Mouse (Mus musculus) ES-Bruce4 (cell line): ENCODE results near the gene Hdc.
"Not testable (repeated sequence)": the region's sequence is repeated elsewhere in the genome, so short reads cannot be mapped to it uniquely, and the experiment has no call there.

ENCODE experiments used
- CTCF ChIP-seq: IDR thresholded peaks from one replicate; pipeline ENCODE4 v1.8.1; 2011; ENCODE audit warnings: low read depth, low read length
- EP300 ChIP-seq: IDR thresholded peaks from 2 replicates; pipeline ENCODE4 v1.6.1; 2011; ENCODE audit warnings: low read depth, low read length; ENCODE audit not compliant: insufficient read depth
- POLR2A ChIP-seq: IDR thresholded peaks from one replicate; pipeline ENCODE4 v1.8.1; 2011; ENCODE audit warnings: low read length; ENCODE audit not compliant: insufficient read depth

DNA sequence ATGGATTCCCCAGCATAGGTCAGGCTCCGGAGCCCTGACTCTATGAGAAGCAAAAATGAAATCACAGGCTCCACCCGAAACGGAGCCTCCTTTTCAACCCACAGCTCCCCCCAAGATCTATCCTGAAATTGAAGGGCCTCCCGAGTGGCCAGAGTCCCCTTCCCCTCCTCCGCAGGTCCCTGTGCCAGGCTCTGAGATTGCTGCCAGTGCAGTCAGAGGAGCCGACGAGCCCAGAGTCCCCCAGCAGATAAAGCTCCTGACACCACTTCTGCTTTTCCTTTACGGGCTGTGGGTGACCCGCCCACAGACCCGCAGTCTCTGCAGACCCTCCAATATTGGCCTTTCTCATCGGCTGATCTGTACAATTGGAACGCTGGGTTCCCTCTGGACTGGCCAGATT, 9.5 kb downstream of the Hdc start:
- TF ChIP-seq POLR2A, EP300, CTCF: not testable (repeated sequence)
